Mouse (Mus musculus) CD4-positive naive resting alpha-beta T cell, adult 76 days (primary cell): ENCODE results near the gene Fyttd1. TPM values are rescaled to one million over a fixed set of nuclear protein-coding genes. Genes with fewer than 3 reads are reported as not detected.

Experiments
- total RNA-seq: library from RNA; stranded (reverse); gene quantifications from one replicate; pipeline ENCODE4 v1.2.4, GENCODE M21; 2023

Gene Fyttd1
- 66.5 TPM for total RNA-seq

GRCm38 (mm10) chr16:32877343-32878156 is at the start of gene Fyttd1, which contains the start of gene Rubcn:
Gene Fyttd1 (plus strand): TSS chr16:32877500.
Gene Rubcn (minus strand): TSS chr16:32877766.

GRCm38 (mm10) chr16:32913937-32914881 is 36.9 kb downstream of the Fyttd1 start, which contains the start of gene Lrch3:
Gene Lrch3 (plus strand): TSS chr16:32914100.

Other genes with a start within 250 kb of the Fyttd1 start
- gene Tnk2, start 233.6 kb upstream of the Fyttd1 start, total RNA-seq = 66.5 TPM
- gene Muc4, start 141.6 kb upstream of the Fyttd1 start, total RNA-seq = not detected
- not detected for gene Muc20, start 80.1 kb upstream of the Fyttd1 start, total RNA-seq
- gene Smbd1, start 67.0 kb upstream of the Fyttd1 start, total RNA-seq = not detected
- 21.1 TPM for gene Rubcn, start 266 bp downstream of the Fyttd1 start, total RNA-seq
- gene Lrch3, start 36.6 kb downstream of the Fyttd1 start, total RNA-seq = 91.7 TPM
- gene Iqcg, start 178.7 kb downstream of the Fyttd1 start, total RNA-seq = 0.47 TPM
- 1,804 TPM for gene Rpl35a, start 179.0 kb downstream of the Fyttd1 start, total RNA-seq
- 2.0 TPM for gene Lmln, start 185.0 kb downstream of the Fyttd1 start, total RNA-seq